Mouse (Mus musculus): ENCODE data around the gene Olfr706.
"Not testable (repeated sequence)": the region's sequence is repeated elsewhere in the genome, so short reads cannot be mapped to it uniquely, and the experiment has no call there.

Gene Olfr706

GRCm38 (mm10) chr7:106888062-106888461 lies at the start of gene Olfr706:
Gene Olfr706, minus strand, starts transcription at chr7:106888162.
- DNase-seq = no peak

GRCm38 (mm10) chr7:106932119-106932518 lies 44.2 kb upstream of the Olfr706 start, which contains the start of gene Olfr709-ps1:
Gene Olfr709-ps1, minus strand, starts transcription at chr7:106932219.
- DNase-seq = no peak

GRCm38 (mm10) chr7:106920961-106921360 lies 33.0 kb upstream of the Olfr706 start:
- DNase-seq = peak; percentile 0 to 2

- DNase-seq = no peak
Measured at GRCm38 (mm10) chr7:106907676-106908075, 19.7 kb upstream of the Olfr706 start, which contains the start of gene Olfr1532-ps1. Gene Olfr1532-ps1, plus strand, starts transcription at chr7:106908001.

- DNase-seq = not testable (repeated sequence)
Measured at GRCm38 (mm10) chr7:106901141-106901540, 13.2 kb upstream of the Olfr706 start, which contains the start of gene Olfr707. Gene Olfr707, minus strand, starts transcription at chr7:106901241.

GRCm38 (mm10) chr7:106876791-106877190 lies 11.2 kb downstream of the Olfr706 start, which contains the start of gene Olfr705:
Gene Olfr705, minus strand, starts transcription at chr7:106876891.
- no peak for DNase-seq

GRCm38 (mm10) chr7:106862885-106863284 lies 25.1 kb downstream of the Olfr706 start, which contains the start of gene Olfr704:
Gene Olfr704, plus strand, starts transcription at chr7:106863185.
- no peak for DNase-seq

- DNase-seq = no peak
Measured at GRCm38 (mm10) chr7:106843060-106843459, 44.9 kb downstream of the Olfr706 start, which contains the start of gene Olfr703. Gene Olfr703, plus strand, starts transcription at chr7:106843360.

GRCm38 (mm10) chr7:106833793-106834192 lies 54.2 kb downstream of the Olfr706 start, which contains the start of gene Olfr702:
Gene Olfr702, minus strand, starts transcription at chr7:106833893.
- no peak for DNase-seq

Data from cerebellum, postnatal 10 days (tissue).